ENCODE assay signal across 21 mouse cellular contexts in genomic region chr1:156620292-156620909, GRCm38 (mm10). TPM values are rescaled to one million over a fixed set of nuclear protein-coding genes. Genes with fewer than 3 reads are reported as not detected.
A peak's percentile ranks its signal among the peaks of the same experiment; 100 is the strongest.
DNase-seq lines count a peak whose midpoint lies in the region; ATAC-seq and TF ChIP-seq lines count a peak whose summit lies in the region.
"Had no signal": no experiment of that assay in that cellular context is flagged by ENCODE, and none has a peak within 500 bp of the region (broad histone marks: within the 10 kb centered on the region; RNA-seq: fewer than 3 reads in every experiment).

No protein-coding gene starts in this region.

- no peak overlapping the region for H3K9ac ChIP-seq in forebrain, postnatal 0 days
- no peak overlapping the region for H3K9ac ChIP-seq in forebrain, embryonic 13.5 days
- no peak overlapping the region for H3K9ac ChIP-seq in lung, embryonic 14.5 days
- H3K9ac ChIP-seq: embryonic facial prominence, embryonic 12.5 days had no signal

- no peak for DNase-seq in forebrain, postnatal 0 days
- DNase-seq in lung, embryonic 14.5 days: peak; percentile 32
- DNase-seq in lung, postnatal 4 days: no peak
- no peak for DNase-seq in spleen, adult 2 months (ENCODE audit: low read depth in 1 of 2, low spot score in 2 of 2)
- no peak for DNase-seq in spleen, postnatal 10 days (ENCODE audit: low spot score in 2 of 2)
- DNase-seq in adrenal gland, adult 18-20 months (ENCODE audit: low spot score in 2 of 2): no peak
- no peak for DNase-seq in thymus, postnatal 25 days
- DNase-seq: adrenal gland, adult 8-10 months; cerebellum, adult 11 months; cerebellum, postnatal 10 days; gastrocnemius, adult 2 months; kidney, adult 18-20 months; kidney, postnatal 14 days; left cerebral cortex, postnatal 4 days; lung, adult 18-20 months; spleen, adult 18-20 months; thymus, adult 2 months had no signal

- H3K4me2 ChIP-seq in forebrain, postnatal 0 days (ENCODE audit: low read depth): no peak overlapping the region
- no peak overlapping the region for H3K4me2 ChIP-seq in forebrain, embryonic 13.5 days
- H3K4me2 ChIP-seq in lung, embryonic 14.5 days: no peak overlapping the region
- H3K4me2 ChIP-seq: embryonic facial prominence, embryonic 12.5 days had no signal

- no peak overlapping the region for H3K4me3 ChIP-seq in forebrain, postnatal 0 days (ENCODE audit: low read depth, low read length)
- H3K4me3 ChIP-seq in forebrain, embryonic 13.5 days: no peak overlapping the region
- H3K4me3 ChIP-seq in lung, embryonic 14.5 days (ENCODE audit: low read depth, low read length): no peak overlapping the region
- H3K4me3 ChIP-seq in spleen, adult 2 months (ENCODE audit: extremely low read depth, insufficient read depth, insufficient read length): no peak overlapping the region
- H3K4me3 ChIP-seq: embryonic facial prominence, embryonic 12.5 days; gastrocnemius, adult 2 months; megakaryocyte, embryonic 14.5 days had no signal

- H3K27ac ChIP-seq in forebrain, postnatal 0 days (ENCODE audit: low read depth, low read length): 0 out of 2 replicates have a peak overlapping the region, but pooled peaks have one; percentile 29
- H3K27ac ChIP-seq in forebrain, embryonic 13.5 days: no peak overlapping the region
- no peak overlapping the region for H3K27ac ChIP-seq in lung, embryonic 14.5 days (ENCODE audit: low read depth)
- H3K27ac ChIP-seq in spleen, adult 2 months (ENCODE audit: insufficient read depth, low read length): peak overlapping the region; percentile 83
- H3K27ac ChIP-seq: embryonic facial prominence, embryonic 12.5 days; gastrocnemius, adult 2 months had no signal

- no peak for ATAC-seq in forebrain, postnatal 0 days
- no peak for ATAC-seq in forebrain, embryonic 13.5 days
- peak; percentile 56 for ATAC-seq in lung, embryonic 14.5 days (ENCODE audit: insufficient read depth)
- ATAC-seq: midbrain, embryonic 16.5 days had no signal

- peaks cover 16% of the 10 kb centered on the region; the same call in 1 of the 2 replicates for H3K36me3 ChIP-seq in forebrain, postnatal 0 days (ENCODE audit: insufficient read depth)
- H3K36me3 ChIP-seq in forebrain, embryonic 13.5 days (ENCODE audit: poor library complexity, severe bottlenecking): peaks cover 12% of the 10 kb centered on the region
- H3K36me3 ChIP-seq in lung, embryonic 14.5 days (ENCODE audit: insufficient read depth): peaks cover 20% of the 10 kb centered on the region; the same call in 1 of the 2 replicates
- H3K36me3 ChIP-seq in spleen, adult 2 months (ENCODE audit: control insufficient read depth, insufficient read depth, low read length): peaks cover 9% of the 10 kb centered on the region

- TF ChIP-seq CTCF in forebrain, postnatal 0 days (IDR thresholded peaks at IDR 0.05; ENCODE audit: low read depth): no peak
- no peak for TF ChIP-seq CTCF in lung, embryonic 14.5 days (IDR thresholded peaks at IDR 0.05; ENCODE audit: low read depth)
- no peak for TF ChIP-seq CTCF in spleen, adult 2 months (IDR thresholded peaks at IDR 0.05; ENCODE audit: extremely low read depth, insufficient read depth, insufficient read length, insufficient replicate concordance)

- H3K9me3 ChIP-seq in forebrain, postnatal 0 days (ENCODE audit: low read length): no peaks in the 10 kb centered on the region
- H3K9me3 ChIP-seq in forebrain, embryonic 13.5 days (replicated peaks): no peaks in the 10 kb centered on the region
- no peaks in the 10 kb centered on the region for H3K9me3 ChIP-seq in lung, embryonic 14.5 days (ENCODE audit: low read depth, low read length)
- H3K9me3 ChIP-seq: embryonic facial prominence, embryonic 12.5 days; megakaryocyte, embryonic 14.5 days had no signal

- H3K27me3 ChIP-seq in forebrain, postnatal 0 days (ENCODE audit: insufficient read depth, low read length): no peaks in the 10 kb centered on the region
- no peaks in the 10 kb centered on the region for H3K27me3 ChIP-seq in forebrain, embryonic 13.5 days
- H3K27me3 ChIP-seq in lung, embryonic 14.5 days (ENCODE audit: insufficient read depth, low read length): no peaks in the 10 kb centered on the region
- no peaks in the 10 kb centered on the region for H3K27me3 ChIP-seq in spleen, adult 2 months (ENCODE audit: control insufficient read depth, insufficient read depth, low read length)
- H3K27me3 ChIP-seq: embryonic facial prominence, embryonic 12.5 days; megakaryocyte, embryonic 14.5 days had no signal

- TF ChIP-seq POLR2A in spleen, adult 2 months (IDR thresholded peaks at IDR 0.05; ENCODE audit: low read depth, low read length): no peak

- H3K4me1 ChIP-seq in forebrain, postnatal 0 days (ENCODE audit: insufficient read depth): peaks cover 3% of the 10 kb centered on the region; the same call in 1 of the 2 replicates
- peaks cover 19% of the 10 kb centered on the region for H3K4me1 ChIP-seq in forebrain, embryonic 13.5 days
- peaks cover 7% of the 10 kb centered on the region; the same call in 1 of the 2 replicates for H3K4me1 ChIP-seq in lung, embryonic 14.5 days (ENCODE audit: insufficient read depth)
- peaks cover 23% of the 10 kb centered on the region for H3K4me1 ChIP-seq in spleen, adult 2 months (ENCODE audit: control insufficient read depth, insufficient read depth, insufficient read length)

- WGBS in forebrain, postnatal 0 days: 70% methylated on average over 4 of the region's 4 CpGs
- WGBS in forebrain, embryonic 13.5 days: 76% methylated on average over 4 of the region's 4 CpGs
- 64% methylated on average over 4 of the region's 4 CpGs for WGBS in lung, embryonic 14.5 days
- 74% methylated on average over 4 of the region's 4 CpGs for WGBS in spleen, adult 2 months

RNA-seq across cellular contexts. Expression of gene Tor3a, which starts 53.8 kb away (rescaled TPM):
- total RNA-seq in forebrain, postnatal 0 days (2014; rRNA removed): 1.5 and 4.5 TPM in 2 replicates
- 4.0 and 4.4 TPM in 2 replicates for polyA plus RNA-seq in forebrain, postnatal 0 days (2015; fragmentation: Nextera tagmentation; extraction: Ambion mirVana)
- polyA plus RNA-seq in forebrain, embryonic 13.5 days (2015; fragmentation: Nextera tagmentation; extraction: Ambion mirVana): 3.7 and 6.4 TPM in 2 replicates
- 8.3 and 8.7 TPM in 2 replicates for polyA plus RNA-seq in lung, embryonic 14.5 days (2014; fragmentation: Nextera tagmentation; extraction: Ambion mirVana)
- 32.2 and 65.8 TPM in 2 replicates for polyA plus RNA-seq in spleen, adult 2 months (2012; rRNA removed)
- 10 to 100 TPM; 11.5 to 17.4 TPM for total RNA-seq in adrenal gland, adult 18-20 months (2021)

Comparison
In these comparisons a context has a peak if more than half of its experiments do, and no peak if none do; other contexts are left out.
1. H3K27ac ChIP-seq: peak in forebrain, postnatal 0 days (single experiment) and spleen, adult 2 months (single experiment); none in forebrain, embryonic 13.5 days (single experiment) and lung, embryonic 14.5 days (single experiment).